Mouse (Mus musculus): ENCODE results near the gene Tln1.

- TF ChIP-seq CTCF (IDR thresholded peaks at IDR 0.05; ENCODE audit: low read depth): no peak
- no peak for TF ChIP-seq EP300 (IDR thresholded peaks at IDR 0.05; ENCODE audit: low read depth)
Observed at GRCm38 (mm10) chr4:43564231-43564630, 1.7 kb upstream of the Tln1 start.

Data from heart, postnatal 0 days (tissue).